Mouse (Mus musculus) c-Kit-positive CD71-positive TER-119-negative erythroid progenitor cells, embryonic 14.5 days (primary cell): Measurements from ENCODE around the gene Fam84b.
"Not testable (repeated sequence)": the region's sequence is repeated elsewhere in the genome, so short reads cannot be mapped to it uniquely, and the experiment has no call there.

Experiments
- DNase-seq: peaks from one replicate; pipeline ENCODE4 v3.0.0-alpha.2; 2013; ENCODE audit warnings: low read depth

Fam84b gene

GRCm38 (mm10) chr15:60853231-60853999, at the start of gene Fam84b:
Gene Fam84b (minus strand): TSS chr15:60853778.
- DNase-seq: peak; percentile 75

- DNase-seq: no peak
These were observed 44.8 kb upstream of the Fam84b start for GRCm38 (mm10) chr15:60898187-60898965.

GRCm38 (mm10) chr15:60896040-60896439, 42.5 kb upstream of the Fam84b start:
- DNase-seq: no peak

GRCm38 (mm10) chr15:60892976-60893463, 39.4 kb upstream of the Fam84b start:
- no peak for DNase-seq

- DNase-seq: no peak
These were observed 35.1 kb upstream of the Fam84b start for GRCm38 (mm10) chr15:60888724-60889123.

GRCm38 (mm10) chr15:60875721-60876120, 22.1 kb upstream of the Fam84b start:
- DNase-seq: no peak

- no peak for DNase-seq
These were observed 8.8 kb upstream of the Fam84b start for GRCm38 (mm10) chr15:60862417-60862816.

GRCm38 (mm10) chr15:60855112-60855511, 1.5 kb upstream of the Fam84b start:
- no peak for DNase-seq

- no peak for DNase-seq
These were observed 573 bp upstream of the Fam84b start for GRCm38 (mm10) chr15:60854151-60854550.

GRCm38 (mm10) chr15:60848630-60849029, 4.9 kb downstream of the Fam84b start:
- no peak for DNase-seq

- DNase-seq: no peak
These were observed 7.3 kb downstream of the Fam84b start for GRCm38 (mm10) chr15:60846291-60846690.

- no peak for DNase-seq
These were observed 7.7 kb downstream of the Fam84b start for GRCm38 (mm10) chr15:60845886-60846285.

GRCm38 (mm10) chr15:60841785-60842184, 11.8 kb downstream of the Fam84b start:
- DNase-seq: no peak

- DNase-seq: not testable (repeated sequence)
These were observed 12.3 kb downstream of the Fam84b start for GRCm38 (mm10) chr15:60841312-60841711.

GRCm38 (mm10) chr15:60840296-60840670, 13.3 kb downstream of the Fam84b start:
- DNase-seq: no peak

GRCm38 (mm10) chr15:60839539-60840295, 13.9 kb downstream of the Fam84b start:
- DNase-seq: no peak

- no peak for DNase-seq
These were observed 15.4 kb downstream of the Fam84b start for GRCm38 (mm10) chr15:60838135-60838534.

- DNase-seq: no peak
These were observed 15.9 kb downstream of the Fam84b start for GRCm38 (mm10) chr15:60837719-60838118.

GRCm38 (mm10) chr15:60836321-60836720, 17.3 kb downstream of the Fam84b start:
- no peak for DNase-seq

GRCm38 (mm10) chr15:60834598-60835571, 18.7 kb downstream of the Fam84b start:
- no peak for DNase-seq
